Mouse (Mus musculus): ENCODE results near the gene Acox3. TPM values are rescaled to one million over a fixed set of nuclear protein-coding genes. Genes with fewer than 3 reads are reported as not detected.

Acox3 gene
- polyA plus RNA-seq, 1 experiment from 2014 or later = 19.7 TPM

- Histone ChIP-seq H3K9me3 (ENCODE audit: control insufficient read depth) (no peaks in the 10 kb centered on the region), H3K9ac (ENCODE audit: low read depth, low read length) (no peak overlapping the region), H3K36me3 (ENCODE audit: control insufficient read depth, insufficient read depth) (no peaks in the 10 kb centered on the region), H3K4me3 (ENCODE audit: low read depth, low read length) (no peak overlapping the region), H3K27me3 (replicated peaks; ENCODE audit: control insufficient read depth, insufficient read depth, low read length) (no peaks in the 10 kb centered on the region), H3K4me2 (replicated peaks; ENCODE audit: low read depth) (no peak overlapping the region), H3K27ac (ENCODE audit: low read depth, low read length) (no peak overlapping the region), H3K4me1 (replicated peaks; ENCODE audit: control insufficient read depth, insufficient read depth, low read length) (no peaks in the 10 kb centered on the region; the same call in 1 of the 2 replicates)
- no peak for ATAC-seq
- 81% methylated on average over 1 of the region's 1 CpGs for WGBS
- no peak for TF ChIP-seq CTCF (IDR thresholded peaks at IDR 0.05; ENCODE audit: low read depth)
These were observed 64.1 kb downstream of the Acox3 start for GRCm38 (mm10) chr5:35646927-35647326.

GRCm38 (mm10) chr5:35647562-35647961 is 64.7 kb downstream of the Acox3 start:
- Histone ChIP-seq H3K9ac (ENCODE audit: low read depth, low read length) (no peak overlapping the region), H3K4me1 (replicated peaks; ENCODE audit: control insufficient read depth, insufficient read depth, low read length) (no peaks in the 10 kb centered on the region; the same call in 1 of the 2 replicates), H3K27me3 (replicated peaks; ENCODE audit: control insufficient read depth, insufficient read depth, low read length) (no peaks in the 10 kb centered on the region), H3K4me3 (ENCODE audit: low read depth, low read length) (no peak overlapping the region), H3K36me3 (ENCODE audit: control insufficient read depth, insufficient read depth) (no peaks in the 10 kb centered on the region), H3K27ac (ENCODE audit: low read depth, low read length) (peak overlapping the region; percentile 17; the same call in 1 of the 2 replicates), H3K9me3 (ENCODE audit: control insufficient read depth) (no peaks in the 10 kb centered on the region), H3K4me2 (replicated peaks; ENCODE audit: low read depth) (no peak overlapping the region)
- no peak for TF ChIP-seq CTCF (IDR thresholded peaks at IDR 0.05; ENCODE audit: low read depth)
- WGBS = 40% methylated on average over 4 of the region's 4 CpGs
- ATAC-seq = peak; percentile 45; the same call in 1 of the 2 replicates

- H3K36me3 ChIP-seq (ENCODE audit: control insufficient read depth, insufficient read depth) = no peaks in the 10 kb centered on the region
- no peak overlapping the region for H3K4me2 ChIP-seq (replicated peaks; ENCODE audit: low read depth)
- no peaks in the 10 kb centered on the region for H3K27me3 ChIP-seq (replicated peaks; ENCODE audit: control insufficient read depth, insufficient read depth, low read length)
- no peaks in the 10 kb centered on the region for H3K9me3 ChIP-seq (ENCODE audit: control insufficient read depth)
- no peak for ATAC-seq
- peak overlapping the region; percentile 17; the same call in 1 of the 2 replicates for H3K27ac ChIP-seq (ENCODE audit: low read depth, low read length)
- 54% methylated on average over 2 of the region's 2 CpGs for WGBS
- H3K4me3 ChIP-seq (ENCODE audit: low read depth, low read length) = no peak overlapping the region
- no peaks in the 10 kb centered on the region; the same call in 1 of the 2 replicates for H3K4me1 ChIP-seq (replicated peaks; ENCODE audit: control insufficient read depth, insufficient read depth, low read length)
- H3K9ac ChIP-seq (ENCODE audit: low read depth, low read length) = no peak overlapping the region
- no peak for TF ChIP-seq CTCF (IDR thresholded peaks at IDR 0.05; ENCODE audit: low read depth)
These were observed 65.4 kb downstream of the Acox3 start for GRCm38 (mm10) chr5:35648230-35648629.

DNA sequence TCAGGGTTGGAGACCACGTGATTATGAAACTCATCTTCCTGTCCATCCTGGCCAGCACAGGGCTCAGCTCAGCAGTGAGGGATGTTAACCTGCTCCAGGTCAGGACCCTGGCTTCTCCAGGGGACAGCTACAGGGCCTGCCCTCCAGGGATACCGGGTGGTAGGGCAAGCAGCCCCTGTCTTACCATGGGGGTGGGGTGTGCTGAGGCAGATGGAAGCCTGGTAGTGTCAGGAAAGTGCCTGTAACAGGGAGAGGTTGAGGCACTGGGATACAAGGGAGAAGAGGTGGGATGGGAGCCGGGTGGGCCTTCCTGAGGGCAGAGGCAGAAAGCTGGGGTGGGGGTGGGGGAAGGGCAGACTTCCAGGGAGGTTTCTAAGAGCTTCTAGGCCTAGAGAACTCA is 69.5 kb downstream of the Acox3 start:
- Histone ChIP-seq H3K9me3 (ENCODE audit: control insufficient read depth) (no peaks in the 10 kb centered on the region), H3K4me2 (replicated peaks; ENCODE audit: low read depth) (no peak overlapping the region), H3K4me1 (replicated peaks; ENCODE audit: control insufficient read depth, insufficient read depth, low read length) (no peaks in the 10 kb centered on the region; the same call in 1 of the 2 replicates), H3K9ac (ENCODE audit: low read depth, low read length) (no peak overlapping the region), H3K4me3 (ENCODE audit: low read depth, low read length) (no peak overlapping the region), H3K27ac (ENCODE audit: low read depth, low read length) (no peak overlapping the region), H3K36me3 (ENCODE audit: control insufficient read depth, insufficient read depth) (no peaks in the 10 kb centered on the region), H3K27me3 (replicated peaks; ENCODE audit: control insufficient read depth, insufficient read depth, low read length) (no peaks in the 10 kb centered on the region)
- WGBS = 76% methylated on average over 3 of the region's 3 CpGs
- no peak for ATAC-seq
- TF ChIP-seq CTCF (IDR thresholded peaks at IDR 0.05; ENCODE audit: low read depth) = no peak

DNA sequence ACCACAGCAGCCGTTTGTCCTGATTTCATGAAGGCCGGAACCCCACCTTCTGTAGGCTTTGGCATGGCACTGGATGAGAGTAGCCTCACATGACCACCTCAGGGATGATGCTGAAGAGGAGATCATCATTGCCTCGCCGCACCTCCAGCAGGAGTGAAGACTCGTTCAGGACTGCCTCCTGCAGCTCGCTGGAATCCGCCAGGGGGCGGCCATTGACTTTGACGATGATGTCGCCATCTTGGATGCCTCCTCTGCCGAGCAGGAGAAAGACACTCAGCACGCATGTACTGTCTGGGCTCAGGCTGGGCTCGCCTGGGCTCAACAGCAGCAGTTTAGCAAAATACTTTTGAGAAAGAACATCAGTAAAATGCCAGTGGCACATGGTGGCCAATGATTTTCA is 70.0 kb downstream of the Acox3 start:
- no peak overlapping the region for H3K27ac ChIP-seq (ENCODE audit: low read depth, low read length)
- no peak for TF ChIP-seq CTCF (IDR thresholded peaks at IDR 0.05; ENCODE audit: low read depth)
- no peaks in the 10 kb centered on the region for H3K27me3 ChIP-seq (replicated peaks; ENCODE audit: control insufficient read depth, insufficient read depth, low read length)
- no peak for ATAC-seq
- no peaks in the 10 kb centered on the region for H3K9me3 ChIP-seq (ENCODE audit: control insufficient read depth)
- no peak overlapping the region for H3K4me3 ChIP-seq (ENCODE audit: low read depth, low read length)
- 87% methylated on average over 13 of the region's 13 CpGs for WGBS
- no peaks in the 10 kb centered on the region for H3K36me3 ChIP-seq (ENCODE audit: control insufficient read depth, insufficient read depth)
- no peaks in the 10 kb centered on the region; the same call in 1 of the 2 replicates for H3K4me1 ChIP-seq (replicated peaks; ENCODE audit: control insufficient read depth, insufficient read depth, low read length)
- no peak overlapping the region for H3K4me2 ChIP-seq (replicated peaks; ENCODE audit: low read depth)
- H3K9ac ChIP-seq (ENCODE audit: low read depth, low read length) = no peak overlapping the region

DNA sequence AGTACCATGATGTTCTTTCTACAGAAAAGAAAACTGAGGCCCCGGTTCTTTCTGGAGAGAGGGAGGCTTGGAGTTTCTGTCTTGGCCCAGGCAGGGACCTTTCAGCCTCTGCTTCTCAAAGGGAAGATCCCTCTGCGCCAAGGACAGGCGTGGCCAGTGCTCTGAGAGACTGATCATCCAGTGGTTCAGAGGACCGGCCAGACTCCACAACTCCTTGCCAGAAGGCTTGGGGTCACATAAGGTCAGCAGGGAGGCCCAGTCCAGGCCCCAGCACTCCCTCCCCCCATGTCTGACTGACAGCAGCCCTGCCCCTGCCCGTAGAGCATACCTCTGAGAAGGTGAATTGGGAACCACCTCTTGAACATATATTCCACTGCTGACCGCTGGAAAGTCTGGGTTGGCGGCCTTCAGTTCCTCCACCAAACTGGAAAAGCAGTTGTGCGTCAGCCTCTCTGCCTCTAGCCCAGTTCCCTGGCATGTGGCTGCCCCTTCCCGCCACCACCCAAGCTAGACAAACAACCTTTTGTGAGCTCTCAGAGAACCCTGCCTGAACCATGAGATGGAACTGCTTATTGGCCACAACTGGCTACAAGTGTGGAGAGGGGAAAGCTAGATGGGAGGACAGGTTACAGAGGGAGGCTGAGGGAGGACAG is 71.0 kb downstream of the Acox3 start:
- 67% methylated on average over 9 of the region's 9 CpGs for WGBS
- no peak for TF ChIP-seq CTCF (IDR thresholded peaks at IDR 0.05; ENCODE audit: low read depth)
- H3K4me3 ChIP-seq (ENCODE audit: low read depth, low read length) = no peak overlapping the region
- H3K4me1 ChIP-seq (replicated peaks; ENCODE audit: control insufficient read depth, insufficient read depth, low read length) = no peaks in the 10 kb centered on the region
- no peak overlapping the region for H3K27ac ChIP-seq (ENCODE audit: low read depth, low read length)
- H3K9me3 ChIP-seq (ENCODE audit: control insufficient read depth) = no peaks in the 10 kb centered on the region
- no peak for ATAC-seq
- H3K36me3 ChIP-seq (ENCODE audit: control insufficient read depth, insufficient read depth) = no peaks in the 10 kb centered on the region
- H3K9ac ChIP-seq (ENCODE audit: low read depth, low read length) = no peak overlapping the region
- no peak overlapping the region for H3K4me2 ChIP-seq (replicated peaks; ENCODE audit: low read depth)
- H3K27me3 ChIP-seq (replicated peaks; ENCODE audit: control insufficient read depth, insufficient read depth, low read length) = no peaks in the 10 kb centered on the region
